Mouse (Mus musculus) MEL-GATA-1-ER (cell line): Measurements from ENCODE around the gene Efemp2.

ENCODE experiments used
- DNase-seq: peaks from one replicate; pipeline ENCODE4 v3.0.0-alpha.2; 2012; ENCODE audit warnings: low read depth; ENCODE audit errors: extremely low read depth

The Efemp2 gene

GRCm38 (mm10) chr19:5496052-5496370, 22.3 kb downstream of the Efemp2 start:
- no peak for DNase-seq

- no peak for DNase-seq
These were observed 26.6 kb downstream of the Efemp2 start for GRCm38 (mm10) chr19:5500330-5500875.

- no peak for DNase-seq
These were observed 29.9 kb downstream of the Efemp2 start, which contains the start of gene 1700020D05Rik for GRCm38 (mm10) chr19:5503687-5504086. Gene 1700020D05Rik (minus strand): TSS chr19:5503787.

GRCm38 (mm10) chr19:5510031-5511026, 36.6 kb downstream of the Efemp2 start, which contains the start of gene Snx32:
Gene Snx32 (minus strand): TSS chr19:5510538.
- DNase-seq = peak; percentile 100

GRCm38 (mm10) chr19:5511074-5511632, 37.4 kb downstream of the Efemp2 start:
- peak; percentile 51 for DNase-seq

GRCm38 (mm10) chr19:5512091-5513004, 38.6 kb downstream of the Efemp2 start:
- DNase-seq = peak; percentile 95

GRCm38 (mm10) chr19:5513005-5513349, 39.2 kb downstream of the Efemp2 start:
- DNase-seq = no peak

GRCm38 (mm10) chr19:5515840-5516777, 42.4 kb downstream of the Efemp2 start:
- DNase-seq = no peak

- no peak for DNase-seq
These were observed 43.3 kb downstream of the Efemp2 start for GRCm38 (mm10) chr19:5516906-5517505.

GRCm38 (mm10) chr19:5518721-5519120, 45.0 kb downstream of the Efemp2 start:
- DNase-seq = no peak

GRCm38 (mm10) chr19:5525204-5525603, 51.5 kb downstream of the Efemp2 start:
- no peak for DNase-seq

- peak; percentile 45 for DNase-seq
These were observed 55.8 kb downstream of the Efemp2 start for GRCm38 (mm10) chr19:5529325-5530137.

GRCm38 (mm10) chr19:5530138-5530524, 56.4 kb downstream of the Efemp2 start:
- DNase-seq = no peak
